Mouse (Mus musculus) kidney, postnatal 10 days (tissue): Measurements from ENCODE around the gene Aacs.

ENCODE experiments used
- DNase-seq: peaks from one replicate; pipeline ENCODE4 v3.0.0; 2021; ENCODE audit warnings: mixed read lengths

Gene Aacs

DNA sequence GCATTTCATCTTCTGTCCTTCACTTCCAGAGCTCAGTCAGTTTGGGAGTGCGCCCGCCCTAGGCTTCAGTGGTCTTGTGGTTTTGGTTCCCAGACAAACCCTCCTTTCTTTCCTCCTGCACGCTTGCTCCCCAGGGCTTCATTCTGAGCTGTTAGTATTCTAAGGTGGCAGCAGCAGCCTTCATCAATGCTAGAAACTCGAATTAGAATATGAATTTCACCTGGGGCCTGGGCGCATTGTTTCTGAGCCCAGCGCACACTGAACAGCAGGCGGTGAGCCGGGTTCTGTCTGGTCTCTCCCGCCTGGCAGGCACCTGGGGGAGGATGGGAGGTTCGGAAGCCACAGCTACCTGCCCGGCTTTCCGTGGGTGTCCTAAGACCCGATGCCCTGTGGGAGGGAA lies 70.7 kb downstream of the Aacs start:
- no peak for DNase-seq

DNA sequence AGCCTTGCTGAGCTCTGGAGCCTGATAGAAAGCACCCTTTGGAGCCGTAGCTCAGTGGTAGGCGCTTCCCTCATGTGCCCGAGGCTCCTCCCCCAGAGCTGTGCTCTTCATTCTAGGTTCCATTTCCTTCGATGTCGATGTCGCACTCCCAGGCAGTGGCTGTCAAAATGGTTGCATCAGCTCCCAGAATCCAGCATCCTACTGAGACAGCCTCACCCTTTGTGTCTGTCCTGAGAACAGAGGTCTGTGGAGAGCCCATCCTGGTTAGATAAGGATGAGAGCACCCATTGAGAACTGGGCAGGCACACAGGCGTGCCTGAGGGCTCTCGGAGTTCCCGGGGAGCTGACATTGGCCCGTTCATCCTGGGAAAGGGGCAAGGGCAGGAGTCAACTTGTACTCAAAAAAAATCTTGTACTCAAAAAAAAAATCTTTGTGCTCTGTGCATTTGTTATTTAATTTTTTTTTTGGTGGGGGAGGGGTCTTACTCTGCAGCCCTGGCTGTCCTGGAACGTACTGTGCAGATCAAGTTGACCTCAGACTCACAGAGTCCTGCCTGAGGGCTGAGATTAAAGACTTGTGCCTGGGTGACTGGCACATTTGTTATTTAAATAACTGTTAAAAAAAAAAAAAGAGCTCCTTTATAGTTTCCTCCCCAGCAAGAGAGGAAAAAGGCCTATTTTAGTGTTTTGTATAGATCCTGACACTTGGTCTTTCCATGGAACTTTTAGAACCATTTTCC lies 74.3 kb downstream of the Aacs start:
- DNase-seq: no peak

DNA sequence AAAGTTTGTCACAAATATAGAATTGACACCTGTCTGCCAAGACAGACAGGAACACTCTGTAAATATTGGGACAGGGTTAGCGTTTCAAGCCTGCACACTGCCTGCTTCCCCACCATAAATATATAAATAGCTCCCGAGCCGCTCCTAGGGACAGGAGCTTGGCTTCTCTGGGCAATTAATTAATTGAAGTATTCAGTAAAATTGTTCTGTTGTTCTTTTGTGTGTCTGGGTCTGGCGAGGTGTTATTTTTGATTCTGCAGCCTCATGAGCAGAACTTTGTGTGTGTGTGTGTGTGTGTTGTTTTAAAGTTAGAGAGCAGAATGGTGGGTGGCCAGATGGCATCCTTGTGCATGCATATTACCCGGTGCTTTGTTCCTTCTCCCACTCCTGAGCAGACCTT lies 80.1 kb downstream of the Aacs start:
- no peak for DNase-seq

DNA sequence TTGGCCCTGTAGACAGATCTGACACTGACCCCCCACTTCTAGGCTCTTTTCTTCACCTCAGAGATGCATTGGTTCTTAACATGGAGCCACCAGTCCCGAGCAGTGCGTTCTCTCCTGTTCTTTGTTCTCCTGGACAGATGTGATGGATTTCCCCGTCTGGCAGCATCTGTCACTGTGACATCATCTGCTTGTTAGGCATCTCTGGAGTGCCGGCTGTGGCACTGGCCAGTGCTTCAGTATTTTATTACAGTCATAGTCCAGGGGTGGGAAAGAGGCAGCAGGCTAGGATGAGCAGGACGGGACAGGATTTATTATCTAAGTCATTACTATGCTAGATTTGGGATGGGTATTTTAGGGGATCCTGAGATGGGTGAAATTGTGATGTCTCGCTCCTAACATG lies 87.9 kb downstream of the Aacs start:
- DNase-seq: no peak

DNA sequence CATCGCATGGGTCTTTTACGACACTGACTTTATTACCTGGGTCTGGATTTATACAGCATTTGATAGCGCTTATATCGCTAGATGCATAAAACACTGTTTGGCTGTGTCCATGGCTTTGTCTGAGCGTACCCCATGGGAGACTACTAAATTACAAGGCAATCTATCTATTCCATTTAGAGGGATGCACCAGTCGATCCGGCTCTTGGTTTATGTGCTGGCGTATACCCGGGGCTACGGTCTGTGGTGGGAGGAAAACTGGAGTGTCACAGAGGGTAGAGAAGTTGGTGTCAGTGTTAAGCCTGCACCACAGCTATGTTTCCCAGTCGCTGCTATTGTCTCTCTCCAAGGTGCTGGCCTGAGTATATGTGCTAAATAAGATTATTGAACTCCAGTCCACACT lies 90.1 kb downstream of the Aacs start:
- DNase-seq: peak; percentile 11
